Mouse (Mus musculus): ENCODE results near the gene Cad.
"Not testable (repeated sequence)": the region's sequence is repeated elsewhere in the genome, so short reads cannot be mapped to it uniquely, and the experiment has no call there.

- not testable (repeated sequence) for TF ChIP-seq CTCF (IDR thresholded peaks at IDR 0.05; ENCODE audit: control insufficient read depth, insufficient read depth, insufficient replicate concordance, low read depth, low read length); POLR2A (IDR thresholded peaks at IDR 0.05; ENCODE audit: control insufficient read depth, low read depth, low read length)
Measured at GRCm38 (mm10) chr5:31036556-31036955, 18.0 kb upstream of the Cad start.
